Mouse (Mus musculus): ENCODE measurements around the gene Nos3. TPM values are rescaled to one million over a fixed set of nuclear protein-coding genes. Genes with fewer than 3 reads are reported as not detected.

The Nos3 gene
- polyA plus RNA-seq, 2 experiments = 1.3 to 1.5 TPM

DNA sequence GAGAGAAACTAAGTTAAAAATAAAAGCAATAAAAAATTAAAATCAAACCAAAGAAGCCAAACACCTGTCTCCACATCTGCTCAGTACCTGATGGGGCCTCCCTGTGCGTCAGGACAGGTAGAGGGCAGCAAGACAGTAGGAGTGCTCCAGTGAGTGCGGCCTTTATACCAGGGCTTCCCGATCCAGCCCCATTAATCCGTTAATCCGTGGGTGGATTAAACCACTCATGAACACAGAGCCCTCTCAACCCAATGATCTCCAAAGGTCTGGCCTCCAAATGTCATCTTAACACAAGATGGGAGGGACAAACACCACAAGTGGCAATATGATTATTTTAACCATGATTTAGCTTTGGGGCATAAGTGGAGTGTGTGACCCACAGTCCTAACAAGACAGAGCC lies 9.2 kb downstream of the Nos3 start:
- Histone ChIP-seq H3K4me3 (ENCODE audit: insufficient read depth in 1 of 2, low read depth in 2 of 2, low read length in 2 of 2) (no peak overlapping the region), H3K9me3 (ENCODE audit: control insufficient read depth, low read length) (no peaks in the 10 kb centered on the region), H3K4me1 (replicated peaks; ENCODE audit: control insufficient read depth in 2 of 2, insufficient read depth in 2 of 2, low read length in 1 of 2) (no peaks in the 10 kb centered on the region), H3K27me3 (ENCODE audit: control insufficient read depth, insufficient read depth, low read length) (no peaks in the 10 kb centered on the region), H3K9ac (replicated peaks) (no peak overlapping the region), H3K27ac (no peak overlapping the region), H3K4me2 (ENCODE audit: low read depth) (no peak overlapping the region), H3K36me3 (replicated peaks; ENCODE audit: control insufficient read depth, insufficient read depth, low read depth) (no peaks in the 10 kb centered on the region)
- DNase-seq (ENCODE audit: low read depth in 3 of 3, low spot score in 3 of 3) (no peak), ATAC-seq (ENCODE audit: insufficient read depth) (no peak)
- WGBS (ENCODE audit: insufficient replicate concordance) = 70% methylated on average over 5 of the region's 5 CpGs
- TF ChIP-seq CTCF (IDR thresholded peaks at IDR 0.05; ENCODE audit: low read depth) (no peak), EP300 (IDR thresholded peaks at IDR 0.05; ENCODE audit: low read depth) (no peak)

DNA sequence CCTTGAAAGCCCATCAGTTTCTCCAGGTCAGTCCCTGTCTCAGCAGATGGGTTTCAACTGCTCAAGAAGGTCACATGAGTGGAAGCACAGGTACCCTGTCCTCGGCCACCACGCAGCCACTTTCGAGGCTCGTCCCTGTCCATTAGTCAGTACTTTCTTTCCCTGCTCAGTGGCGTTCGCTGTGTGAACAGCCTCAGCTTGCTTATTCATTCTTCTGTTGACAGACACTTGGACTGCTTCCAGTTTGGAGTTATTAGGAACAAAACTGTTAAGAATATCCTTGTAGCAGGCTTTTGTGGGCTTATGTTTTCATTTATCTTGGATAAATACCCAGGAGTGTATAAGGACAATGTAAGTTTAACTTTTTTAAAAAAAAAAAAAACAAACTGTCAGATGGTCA lies 9.6 kb downstream of the Nos3 start:
- no peak overlapping the region for H3K9ac ChIP-seq (replicated peaks)
- no peak for ATAC-seq (ENCODE audit: insufficient read depth)
- 74% methylated on average over 6 of the region's 6 CpGs for WGBS (ENCODE audit: insufficient replicate concordance)
- H3K4me2 ChIP-seq (ENCODE audit: low read depth) = no peak overlapping the region
- no peak for TF ChIP-seq CTCF (IDR thresholded peaks at IDR 0.05; ENCODE audit: low read depth)
- TF ChIP-seq EP300 (IDR thresholded peaks at IDR 0.05; ENCODE audit: low read depth) = no peak
- H3K4me1 ChIP-seq (replicated peaks; ENCODE audit: control insufficient read depth in 2 of 2, insufficient read depth in 2 of 2, low read length in 1 of 2) = no peaks in the 10 kb centered on the region
- no peaks in the 10 kb centered on the region for H3K9me3 ChIP-seq (ENCODE audit: control insufficient read depth, low read length)
- no peak for DNase-seq (ENCODE audit: low read depth in 3 of 3, low spot score in 3 of 3)
- no peak overlapping the region for H3K27ac ChIP-seq
- H3K36me3 ChIP-seq (replicated peaks; ENCODE audit: control insufficient read depth, insufficient read depth, low read depth) = no peaks in the 10 kb centered on the region
- no peaks in the 10 kb centered on the region for H3K27me3 ChIP-seq (ENCODE audit: control insufficient read depth, insufficient read depth, low read length)
- no peak overlapping the region for H3K4me3 ChIP-seq (ENCODE audit: insufficient read depth in 1 of 2, low read depth in 2 of 2, low read length in 2 of 2)

DNA sequence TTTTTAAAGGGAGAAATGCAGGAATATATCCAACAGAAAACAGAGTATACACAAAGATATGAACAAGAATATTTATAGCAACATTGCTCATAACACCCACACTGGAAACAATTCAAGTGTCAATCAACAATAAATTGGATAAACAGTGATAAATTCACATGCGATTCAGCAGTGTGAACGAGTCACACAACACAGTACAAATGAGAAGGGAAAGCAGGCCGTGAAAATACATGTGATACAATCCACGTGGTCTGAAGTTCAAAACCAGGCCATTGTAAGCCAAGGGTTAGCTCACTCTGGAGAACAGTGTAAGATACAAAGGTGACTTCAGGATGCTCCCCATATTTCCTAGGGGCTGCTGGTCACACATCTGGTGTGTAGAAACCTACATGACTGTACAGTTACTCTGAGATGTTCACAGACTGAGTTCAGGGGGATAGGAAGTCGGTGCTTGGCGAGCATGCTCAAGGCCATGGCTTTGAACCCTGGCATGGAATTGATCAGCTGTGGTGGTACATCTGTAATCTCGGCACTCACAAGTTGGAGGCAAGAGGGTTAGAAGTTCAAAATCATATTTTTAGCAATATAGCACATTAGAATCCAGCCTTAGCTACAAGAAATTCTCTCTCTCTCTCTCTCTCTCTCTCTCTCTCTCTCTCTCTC lies 10.2 kb downstream of the Nos3 start:
- DNase-seq (ENCODE audit: low read depth in 3 of 3, low spot score in 3 of 3) = no peak
- TF ChIP-seq EP300 (IDR thresholded peaks at IDR 0.05; ENCODE audit: low read depth) (no peak), CTCF (IDR thresholded peaks at IDR 0.05; ENCODE audit: low read depth) (no peak)
- Histone ChIP-seq H3K36me3 (replicated peaks; ENCODE audit: control insufficient read depth, insufficient read depth, low read depth) (no peaks in the 10 kb centered on the region), H3K4me2 (ENCODE audit: low read depth) (no peak overlapping the region), H3K27me3 (ENCODE audit: control insufficient read depth, insufficient read depth, low read length) (no peaks in the 10 kb centered on the region), H3K27ac (no peak overlapping the region), H3K4me3 (ENCODE audit: insufficient read depth in 1 of 2, low read depth in 2 of 2, low read length in 2 of 2) (no peak overlapping the region), H3K9me3 (ENCODE audit: control insufficient read depth, low read length) (no peaks in the 10 kb centered on the region), H3K4me1 (replicated peaks; ENCODE audit: control insufficient read depth in 2 of 2, insufficient read depth in 2 of 2, low read length in 1 of 2) (no peaks in the 10 kb centered on the region), H3K9ac (replicated peaks) (no peak overlapping the region)
- 60% methylated on average over 7 of the region's 7 CpGs for WGBS (ENCODE audit: insufficient replicate concordance)
- no peak for ATAC-seq (ENCODE audit: insufficient read depth)

DNA sequence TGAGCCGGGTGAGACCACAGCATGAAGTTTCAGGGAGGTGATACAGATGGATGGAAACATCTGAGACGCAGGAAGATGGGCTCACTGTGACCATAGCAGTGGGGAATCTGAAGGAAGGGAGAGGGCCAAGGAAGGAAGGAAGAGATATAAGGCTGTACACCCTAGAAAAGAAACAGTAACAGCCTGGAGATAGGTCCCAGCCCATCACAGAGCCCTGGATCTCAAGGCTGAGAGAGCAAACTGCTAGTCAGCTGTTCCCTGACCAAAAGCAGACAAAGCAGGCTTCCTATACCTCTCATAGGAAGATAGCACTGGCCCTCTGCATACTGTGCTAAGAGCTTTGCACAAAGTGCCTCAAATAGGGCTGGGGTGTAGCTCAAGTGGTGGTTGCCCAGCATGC lies 14.1 kb downstream of the Nos3 start:
- H3K27me3 ChIP-seq (ENCODE audit: control insufficient read depth, insufficient read depth, low read length) = no peaks in the 10 kb centered on the region
- H3K4me1 ChIP-seq (replicated peaks; ENCODE audit: control insufficient read depth in 2 of 2, insufficient read depth in 2 of 2, low read length in 1 of 2) = peaks cover 3 to 6% of the 10 kb centered on the region in 2 experiments
- no peak for ATAC-seq (ENCODE audit: insufficient read depth)
- TF ChIP-seq EP300 (IDR thresholded peaks at IDR 0.05; ENCODE audit: low read depth) (no peak), CTCF (IDR thresholded peaks at IDR 0.05; ENCODE audit: low read depth) (no peak)
- H3K4me3 ChIP-seq (ENCODE audit: insufficient read depth in 1 of 2, low read depth in 2 of 2, low read length in 2 of 2) = no peak overlapping the region
- no peaks in the 10 kb centered on the region for H3K36me3 ChIP-seq (replicated peaks; ENCODE audit: control insufficient read depth, insufficient read depth, low read depth)
- no peak for DNase-seq (ENCODE audit: low read depth in 3 of 3, low spot score in 3 of 3)
- no peaks in the 10 kb centered on the region for H3K9me3 ChIP-seq (ENCODE audit: control insufficient read depth, low read length)
- H3K9ac ChIP-seq (replicated peaks) = no peak overlapping the region
- 54% methylated on average over 2 of the region's 2 CpGs for WGBS (ENCODE audit: insufficient replicate concordance)
- no peak overlapping the region for H3K4me2 ChIP-seq (ENCODE audit: low read depth)
- no peak overlapping the region for H3K27ac ChIP-seq

DNA sequence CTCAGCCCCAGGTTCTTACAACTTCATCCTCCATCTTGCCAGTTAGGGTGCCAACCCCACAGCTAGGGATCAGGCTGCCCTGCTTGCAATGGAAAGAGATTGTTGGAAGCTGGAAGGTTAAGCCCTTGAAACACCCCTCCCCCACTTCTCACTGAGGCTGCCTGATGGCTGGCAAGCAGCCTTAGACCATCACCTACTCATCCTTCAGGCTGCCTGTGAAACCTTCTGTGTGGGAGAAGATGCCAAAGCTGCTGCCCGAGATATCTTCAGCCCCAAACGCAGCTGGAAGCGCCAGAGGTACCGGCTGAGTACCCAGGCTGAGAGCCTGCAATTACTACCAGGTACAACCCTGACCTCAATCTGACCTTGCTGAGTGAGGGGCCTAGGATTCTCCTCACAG lies 14.9 kb downstream of the Nos3 start:
- H3K4me3 ChIP-seq (ENCODE audit: insufficient read depth in 1 of 2, low read depth in 2 of 2, low read length in 2 of 2) = no peak overlapping the region
- TF ChIP-seq CTCF (IDR thresholded peaks at IDR 0.05; ENCODE audit: low read depth) (no peak), EP300 (IDR thresholded peaks at IDR 0.05; ENCODE audit: low read depth) (no peak)
- no peak overlapping the region for H3K27ac ChIP-seq
- no peaks in the 10 kb centered on the region for H3K36me3 ChIP-seq (replicated peaks; ENCODE audit: control insufficient read depth, insufficient read depth, low read depth)
- H3K9me3 ChIP-seq (ENCODE audit: control insufficient read depth, low read length) = no peaks in the 10 kb centered on the region
- ATAC-seq (ENCODE audit: insufficient read depth) (no peak), DNase-seq (ENCODE audit: low read depth in 3 of 3, low spot score in 3 of 3) (no peak)
- WGBS (ENCODE audit: insufficient replicate concordance) = 73% methylated on average over 4 of the region's 4 CpGs
- no peak overlapping the region for H3K4me2 ChIP-seq (ENCODE audit: low read depth)
- no peaks in the 10 kb centered on the region for H3K27me3 ChIP-seq (ENCODE audit: control insufficient read depth, insufficient read depth, low read length)
- H3K4me1 ChIP-seq (replicated peaks; ENCODE audit: control insufficient read depth in 2 of 2, insufficient read depth in 2 of 2, low read length in 1 of 2) = peaks cover 3 to 11% of the 10 kb centered on the region in 2 experiments
- no peak overlapping the region for H3K9ac ChIP-seq (replicated peaks)
